Mouse (Mus musculus): ENCODE data around the gene Nsg1.

The Nsg1 gene

DNA sequence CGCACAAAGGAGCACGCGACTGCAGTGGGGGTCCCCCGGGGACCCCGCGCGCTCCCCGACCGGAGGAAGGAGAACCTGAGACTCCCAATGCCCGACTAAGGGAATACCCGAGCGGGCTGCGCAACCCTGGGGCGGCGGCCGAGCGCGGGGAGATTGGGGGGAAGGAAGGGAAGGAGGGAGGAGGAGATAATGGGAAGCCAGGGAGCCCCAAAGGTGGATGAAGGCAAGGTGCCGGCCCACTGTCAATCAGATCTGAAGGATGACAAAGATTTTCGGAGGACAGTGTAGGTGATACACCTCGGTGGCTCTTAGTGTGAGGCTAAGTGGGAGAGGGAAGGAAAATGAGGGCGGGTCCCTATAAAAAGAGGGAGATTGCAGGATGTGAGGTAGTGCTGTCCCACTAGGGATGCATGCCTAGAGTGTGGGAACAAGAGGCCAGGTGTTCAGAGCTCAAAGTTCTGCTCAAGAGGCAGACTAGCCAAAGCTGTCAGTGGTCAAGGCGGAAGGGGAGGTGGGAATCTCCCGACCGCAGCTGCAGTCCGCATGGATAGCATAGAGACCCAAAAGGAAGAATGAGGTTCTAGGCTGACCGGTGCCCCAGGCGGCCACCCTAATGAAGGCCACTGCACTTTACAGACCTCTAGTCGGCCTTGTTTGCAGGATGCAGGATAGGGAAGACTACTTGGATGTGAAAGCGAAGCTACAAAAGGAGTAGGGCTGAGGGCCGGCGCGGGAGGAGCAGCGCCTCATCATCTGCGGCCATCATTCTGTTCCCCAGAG lies at the start of gene Nsg1:
Gene Nsg1 (minus strand): TSS at position 274 of the 780 bp plus-strand sequence.
- no peak for DNase-seq (ENCODE audit: low spot score)

DNA sequence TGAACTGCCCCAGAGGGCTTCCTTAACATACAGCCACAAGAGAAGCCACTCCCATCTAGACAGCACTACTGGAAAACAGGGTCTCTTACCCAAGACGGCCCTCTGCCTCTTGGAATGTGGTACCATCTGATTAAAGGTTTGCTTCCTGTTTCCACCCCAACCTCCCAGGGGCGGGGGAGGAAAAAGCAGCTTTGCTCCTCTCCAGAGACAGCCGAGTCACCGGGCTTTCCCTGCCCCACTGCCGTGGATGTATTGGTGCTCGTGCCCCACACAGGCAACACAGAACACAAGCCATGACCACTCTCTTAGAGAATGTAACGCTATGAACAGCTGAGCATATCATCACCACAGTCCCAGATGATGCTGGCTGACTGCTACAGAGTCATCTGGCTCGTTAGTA lies 49.3 kb upstream of the Nsg1 start:
- DNase-seq (ENCODE audit: low spot score): no peak

DNA sequence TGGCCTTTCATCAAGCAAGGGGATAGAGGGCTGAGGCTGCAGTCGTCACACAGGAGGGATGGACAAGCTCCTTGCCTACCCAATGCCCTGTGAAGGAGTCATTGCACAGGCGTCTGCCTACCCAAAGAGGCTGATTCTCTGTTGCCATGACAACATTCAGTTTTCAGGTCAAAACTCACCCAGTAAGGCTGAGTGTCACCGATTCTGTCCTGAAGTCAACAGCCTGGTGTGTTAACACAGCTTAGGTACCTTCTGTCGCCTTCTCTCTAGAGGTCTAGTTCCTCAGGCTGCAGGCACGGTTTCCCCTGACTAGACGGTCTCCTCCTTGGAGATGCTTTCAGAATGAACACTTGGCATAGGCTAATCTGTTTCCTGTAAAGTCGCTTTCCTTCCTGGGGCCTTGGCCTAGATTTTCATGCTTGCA lies 45.6 kb upstream of the Nsg1 start:
- DNase-seq (ENCODE audit: low spot score): no peak

DNA sequence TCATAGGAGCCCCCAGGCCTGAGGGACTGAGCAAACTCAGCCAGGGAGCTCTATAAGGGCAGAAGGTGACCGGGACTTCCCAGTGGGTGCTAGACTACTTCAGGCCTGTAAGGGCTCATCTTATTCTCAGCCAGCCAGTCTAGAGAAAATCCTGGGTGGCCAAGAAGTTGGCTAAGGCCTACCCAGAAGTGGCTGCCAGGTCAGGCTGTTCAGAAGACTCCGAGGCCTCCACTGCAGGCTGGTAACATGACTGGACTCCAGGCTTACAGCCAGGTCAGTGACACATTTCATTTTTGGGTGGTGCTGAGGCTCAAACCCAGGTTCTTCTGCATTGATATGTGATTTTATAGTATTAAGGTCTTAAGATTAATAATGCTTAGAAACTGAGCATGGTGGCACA lies 40.0 kb upstream of the Nsg1 start:
- no peak for DNase-seq (ENCODE audit: low spot score)

DNA sequence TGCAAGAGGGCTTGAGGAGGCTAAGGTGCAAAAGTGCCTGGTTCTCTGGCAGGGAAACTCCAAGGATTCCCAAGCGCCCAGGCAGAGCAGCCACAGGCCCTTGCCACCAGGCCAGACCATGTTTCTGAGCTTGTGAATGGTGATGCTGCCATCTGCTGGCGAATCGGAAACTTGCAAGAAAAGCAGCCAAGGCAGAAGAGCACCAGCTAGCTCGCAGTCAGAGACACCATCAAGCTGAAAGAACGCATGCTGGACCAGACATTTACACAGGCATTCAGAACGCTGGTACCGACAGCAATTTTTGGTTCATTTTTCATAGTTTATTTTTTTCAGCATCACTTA lies 37.7 kb upstream of the Nsg1 start:
- peak; percentile 89 for DNase-seq (ENCODE audit: low spot score)

DNA sequence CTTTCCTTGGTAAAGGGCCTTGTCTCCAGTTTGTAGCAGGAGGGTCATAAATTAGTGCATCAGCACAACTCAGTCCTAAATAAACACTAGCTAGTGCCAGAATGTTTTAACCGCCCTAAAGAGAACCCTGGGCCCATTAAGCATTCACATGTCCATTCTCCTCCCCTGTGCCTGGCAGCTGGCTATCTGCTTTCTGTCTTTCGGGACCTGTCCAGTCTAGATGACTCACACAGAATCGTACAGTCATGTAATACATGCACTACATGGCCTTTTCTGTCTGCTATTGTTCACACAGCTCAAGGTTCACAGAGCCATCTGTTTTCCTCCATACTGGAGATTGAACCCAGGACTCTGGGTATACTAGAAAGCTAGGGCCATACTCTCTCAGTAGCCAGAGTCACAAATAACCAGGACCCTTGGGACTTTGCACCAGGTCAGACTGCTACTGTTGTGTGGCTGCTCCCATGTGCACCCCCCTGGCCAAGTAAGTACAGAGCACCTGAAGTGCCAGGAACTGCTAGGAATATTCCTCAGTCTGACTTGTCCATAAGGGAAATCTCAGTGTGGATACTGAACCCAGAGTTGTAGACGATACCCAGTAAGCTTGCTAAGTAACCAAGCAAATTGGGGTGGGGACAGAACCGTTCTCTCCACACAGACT lies 37.2 kb upstream of the Nsg1 start:
- DNase-seq (ENCODE audit: low spot score): no peak

DNA sequence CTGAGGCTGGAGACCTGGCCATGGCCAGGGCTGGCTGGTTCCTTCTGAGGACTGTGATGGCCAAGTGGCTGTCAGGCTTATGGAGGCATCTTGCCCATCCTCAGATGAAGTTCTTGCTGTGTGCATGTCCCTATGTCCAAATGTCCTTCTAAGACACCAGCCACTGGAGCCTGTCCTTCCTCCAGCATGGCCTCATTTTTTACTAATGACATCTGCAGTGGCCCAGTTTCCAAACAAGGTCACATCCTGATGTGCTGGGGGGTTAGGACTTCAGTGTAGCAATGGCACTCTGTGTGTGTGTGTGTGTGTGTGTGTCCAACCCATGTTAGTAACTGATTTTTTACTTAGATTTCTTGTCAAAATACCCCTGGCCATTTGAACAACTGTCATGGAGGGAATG lies 36.2 kb upstream of the Nsg1 start:
- DNase-seq (ENCODE audit: low spot score): no peak

DNA sequence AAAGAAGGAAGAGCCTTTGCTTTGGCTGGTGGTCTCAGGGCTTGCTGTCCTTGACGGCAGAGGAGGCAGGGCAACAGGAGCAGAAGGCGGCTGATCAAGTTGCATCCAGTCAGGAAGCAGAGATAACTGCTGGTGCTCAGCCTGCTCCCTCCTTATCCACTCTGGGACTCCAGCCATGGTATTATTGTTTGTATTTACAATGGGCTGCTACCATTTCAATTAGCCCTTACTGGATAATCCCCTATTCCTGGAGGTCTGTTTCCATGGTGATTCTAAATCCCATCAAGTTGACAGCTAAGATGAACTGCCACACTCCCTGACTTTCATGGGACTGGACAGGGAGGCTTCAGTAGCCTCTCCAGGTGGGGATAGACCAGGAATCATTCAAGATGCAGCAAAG lies 35.2 kb upstream of the Nsg1 start:
- DNase-seq (ENCODE audit: low spot score): no peak

DNA sequence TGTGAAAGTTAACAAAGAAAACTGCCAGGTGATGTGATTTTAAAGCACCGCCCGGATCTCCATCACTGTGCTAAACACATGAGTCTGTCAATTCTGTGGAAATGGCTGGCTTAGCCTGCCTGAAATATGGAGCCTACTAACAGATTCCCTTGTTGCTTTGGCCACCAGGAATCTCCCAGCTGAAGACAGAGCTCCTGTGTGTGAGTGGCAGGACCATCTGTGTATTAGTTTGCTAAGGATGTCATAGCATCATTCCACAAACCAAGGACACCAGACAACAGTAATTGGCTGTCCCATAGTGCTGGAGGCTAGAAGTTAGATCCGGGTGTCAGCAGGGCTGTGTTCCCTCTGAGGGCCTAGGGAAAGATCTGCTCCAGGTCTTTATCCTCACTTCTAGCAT lies 31.2 kb upstream of the Nsg1 start:
- no peak for DNase-seq (ENCODE audit: low spot score)

DNA sequence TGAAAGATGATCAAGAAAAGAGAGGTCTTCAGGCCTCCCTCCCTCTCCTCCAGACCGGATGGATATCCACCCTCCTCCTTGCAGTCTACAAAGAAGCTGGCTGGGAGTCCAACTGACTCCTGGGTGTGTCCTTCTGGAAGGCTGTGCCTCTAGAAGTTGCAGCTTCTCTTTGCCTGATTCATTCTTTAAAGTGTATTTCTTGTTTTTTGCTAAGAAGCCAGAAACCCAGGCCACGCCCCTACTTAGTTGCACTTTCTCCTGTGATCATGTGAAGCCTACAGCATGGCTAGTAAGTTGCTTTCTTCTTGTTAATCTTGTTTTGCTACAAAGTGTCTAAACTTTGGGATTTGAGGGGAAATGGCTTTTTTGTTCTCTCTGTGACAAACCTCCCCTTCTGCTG lies 27.3 kb upstream of the Nsg1 start:
- no peak for DNase-seq (ENCODE audit: low spot score)

DNA sequence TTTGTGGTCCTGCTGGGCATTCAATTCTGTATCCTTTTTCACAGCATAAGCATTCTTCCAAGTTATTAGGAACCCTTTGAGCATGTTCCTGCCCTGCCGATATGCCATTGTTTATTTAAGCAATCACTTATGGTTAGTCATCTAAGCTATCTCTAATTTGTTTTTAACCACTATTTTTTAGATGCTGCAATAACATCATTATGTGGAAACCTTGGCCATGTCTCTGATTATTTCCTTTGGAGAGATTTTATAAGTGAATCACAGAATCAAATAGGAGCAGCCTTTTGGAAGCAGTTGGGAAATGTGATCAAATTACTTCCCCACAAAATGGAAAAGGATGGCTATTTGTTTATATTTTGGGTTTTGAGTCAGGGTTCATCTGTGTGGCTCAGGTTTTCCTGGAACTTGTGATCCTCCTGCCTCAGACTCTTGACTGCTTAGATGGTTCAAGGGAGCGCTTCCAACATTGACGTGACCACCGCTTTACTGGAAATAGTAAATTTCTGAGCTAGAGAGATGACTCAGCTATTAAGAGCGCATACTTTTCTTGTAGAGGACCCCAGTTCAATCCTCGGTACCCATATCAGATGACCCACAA lies 25.1 kb upstream of the Nsg1 start:
- DNase-seq (ENCODE audit: low spot score): no peak

DNA sequence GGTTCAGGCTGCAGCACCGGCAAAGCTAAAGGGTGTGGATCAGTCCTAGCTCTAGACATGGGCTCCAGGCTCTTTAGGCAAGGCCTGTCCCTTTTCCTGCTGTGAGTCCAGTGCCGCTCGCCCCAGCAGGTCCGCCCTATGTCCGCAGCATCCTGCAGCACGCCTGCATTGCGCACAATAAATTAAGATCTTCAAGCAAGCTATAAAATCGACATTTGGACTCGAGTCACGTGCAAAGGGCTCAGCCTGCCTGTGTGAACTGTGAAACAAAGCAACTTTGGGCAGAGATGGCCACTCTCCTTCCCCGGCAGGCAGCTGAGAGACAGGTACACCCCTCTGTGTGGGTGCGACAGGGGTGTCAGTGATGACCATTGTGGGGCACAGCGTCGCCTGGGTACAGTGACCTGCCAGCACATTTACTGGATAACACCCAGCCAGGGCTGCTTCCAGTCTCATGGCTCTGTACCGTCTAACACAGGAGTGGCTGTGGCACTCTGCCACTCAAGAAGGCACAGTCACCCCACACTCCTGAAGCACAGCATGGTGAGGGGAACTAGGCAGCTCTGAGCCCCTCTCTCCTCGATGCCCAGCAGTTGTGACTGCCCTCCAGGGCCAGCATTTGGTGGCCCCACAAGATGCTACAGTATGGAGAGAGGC lies 14.7 kb upstream of the Nsg1 start:
- no peak for DNase-seq (ENCODE audit: low spot score)

DNA sequence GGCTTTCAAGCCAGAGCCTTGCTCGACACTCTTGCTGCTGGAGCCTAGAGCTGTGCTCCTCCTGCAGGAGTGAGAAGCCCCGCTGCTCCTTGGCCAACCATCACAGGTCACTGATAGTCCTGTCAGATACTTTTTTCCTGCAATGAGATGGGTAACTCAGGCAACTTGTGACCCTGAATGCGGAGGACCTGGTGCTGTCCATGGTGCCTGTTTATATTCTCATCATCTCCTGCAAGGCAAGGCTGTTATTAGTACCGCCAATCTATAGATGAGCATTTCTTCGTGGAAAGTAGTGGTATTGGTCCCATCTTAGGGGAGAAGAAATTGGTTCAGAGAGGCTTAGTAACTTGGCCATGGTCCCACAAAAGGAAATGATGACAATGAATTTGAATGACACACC lies 14.1 kb upstream of the Nsg1 start:
- DNase-seq (ENCODE audit: low spot score): no peak

DNA sequence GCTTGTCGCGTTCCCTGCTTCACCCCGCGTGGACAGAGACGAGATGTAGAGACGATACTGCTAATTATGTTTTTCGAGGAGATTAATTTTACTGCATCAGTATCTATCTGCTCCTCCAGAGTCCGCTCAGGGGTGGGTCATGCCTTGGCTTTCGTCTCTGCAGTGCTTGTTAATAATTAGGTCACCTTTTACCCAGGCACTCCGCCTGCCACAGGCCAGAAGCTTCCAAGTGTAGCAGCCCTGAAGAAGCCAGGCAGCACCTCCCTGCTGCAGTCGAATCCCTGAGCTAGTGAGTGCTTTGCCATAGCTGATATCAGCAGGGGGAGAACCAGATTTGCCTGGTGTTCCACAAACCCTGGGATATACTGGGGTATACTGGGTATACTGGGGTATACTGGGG lies 8.8 kb upstream of the Nsg1 start:
- DNase-seq (ENCODE audit: low spot score): no peak

DNA sequence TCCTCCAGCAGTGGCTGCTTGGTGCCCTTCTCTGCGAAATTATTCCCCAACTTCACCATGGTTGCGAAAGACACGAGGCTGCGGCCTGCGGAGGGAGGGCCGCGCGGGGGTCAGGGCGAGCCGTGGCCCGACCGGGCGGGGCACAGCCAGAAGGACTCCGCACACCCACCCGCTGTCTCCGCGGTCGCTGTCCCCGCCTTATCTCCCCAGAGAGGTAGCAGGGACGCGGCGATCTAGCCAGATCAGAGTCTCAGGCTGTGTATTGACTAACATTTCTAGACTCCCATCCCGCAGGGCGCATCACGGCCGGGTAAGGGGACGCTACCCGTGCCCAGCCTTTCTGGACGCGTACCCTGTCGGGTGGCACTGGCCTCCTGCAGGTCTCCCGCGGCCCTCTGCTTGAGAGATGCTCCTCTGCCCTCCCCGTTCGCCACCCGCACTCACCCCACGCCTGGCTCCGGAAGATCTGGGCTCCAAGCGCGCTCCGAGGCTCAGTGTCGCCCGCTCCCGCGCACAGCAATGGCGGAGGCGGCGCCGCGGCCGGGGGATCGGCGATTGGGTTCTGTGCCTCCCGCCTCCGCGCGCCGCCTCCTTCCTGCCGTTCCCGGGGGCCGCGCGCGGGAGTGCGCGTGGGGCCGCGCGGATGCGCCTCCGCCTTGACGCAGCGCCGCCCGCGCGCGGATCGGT lies 617 bp downstream of the Nsg1 start:
- DNase-seq (ENCODE audit: low spot score): peak; percentile 65

DNA sequence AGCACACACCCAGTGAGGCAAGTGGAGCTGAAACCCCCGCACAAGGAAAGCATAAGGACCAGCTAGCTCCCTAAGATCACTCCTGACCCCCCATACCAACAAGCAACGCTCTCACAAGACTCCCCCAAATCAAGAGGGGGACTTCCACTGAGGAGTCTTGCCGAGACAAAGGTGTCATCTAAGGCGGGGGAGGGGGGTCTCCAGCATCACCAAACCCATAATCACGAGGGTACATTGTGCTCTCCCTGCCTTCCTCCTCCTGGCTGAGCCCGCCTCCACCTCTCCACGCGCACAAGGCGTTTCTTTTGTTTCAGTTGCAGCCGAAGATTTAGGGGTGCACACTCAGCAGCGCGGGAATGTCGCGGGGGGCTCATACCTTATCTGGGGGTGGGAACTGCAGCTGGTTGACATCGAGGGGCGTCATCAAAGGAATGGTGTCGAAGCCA lies 1.2 kb downstream of the Nsg1 start:
- no peak for DNase-seq (ENCODE audit: low spot score)

DNA sequence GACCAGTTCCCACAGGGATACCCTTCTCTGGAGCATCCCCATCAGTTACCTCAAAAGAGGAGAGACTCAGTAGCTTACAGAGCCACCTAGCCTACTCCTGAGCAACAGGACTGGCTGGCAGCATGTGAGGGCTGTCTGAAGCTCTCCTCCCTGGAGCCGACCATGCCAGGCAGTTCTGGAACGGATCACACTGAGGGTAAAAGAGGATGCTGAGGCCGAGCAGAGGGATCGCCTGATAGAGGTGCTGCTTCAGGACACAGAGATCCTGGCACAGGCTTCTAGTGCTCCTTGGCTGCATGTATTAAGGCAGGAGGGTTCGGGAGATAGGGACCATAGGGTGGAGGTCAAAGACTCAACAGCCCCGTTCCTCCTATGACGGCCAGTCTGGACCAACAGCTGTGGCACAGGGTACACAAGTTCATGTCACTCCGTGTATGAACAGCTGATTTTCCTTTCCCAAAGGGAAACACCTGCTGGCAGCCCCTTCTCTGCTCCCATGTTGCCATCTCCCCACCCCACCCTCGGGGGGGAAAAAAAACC lies 2.2 kb downstream of the Nsg1 start:
- no peak for DNase-seq (ENCODE audit: low spot score)

DNA sequence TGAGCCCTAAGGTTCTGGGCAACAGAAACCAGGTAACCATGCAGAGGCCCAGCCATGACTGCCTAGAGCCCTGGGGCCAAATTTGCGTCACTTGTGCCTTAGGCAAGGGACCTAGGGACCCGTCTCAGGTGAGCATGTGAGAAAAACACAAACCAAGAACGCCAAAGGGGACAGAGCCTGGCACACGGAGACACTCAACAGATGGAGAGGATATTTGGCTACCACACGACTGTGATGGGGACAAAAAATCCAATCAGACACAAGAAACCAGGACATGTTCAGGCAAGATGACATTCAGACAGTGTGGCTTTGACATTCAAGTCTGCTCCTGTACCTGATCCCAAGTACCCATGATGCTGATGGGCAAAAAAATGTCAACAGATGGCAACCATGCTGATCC lies 6.1 kb downstream of the Nsg1 start:
- DNase-seq (ENCODE audit: low spot score): no peak

DNA sequence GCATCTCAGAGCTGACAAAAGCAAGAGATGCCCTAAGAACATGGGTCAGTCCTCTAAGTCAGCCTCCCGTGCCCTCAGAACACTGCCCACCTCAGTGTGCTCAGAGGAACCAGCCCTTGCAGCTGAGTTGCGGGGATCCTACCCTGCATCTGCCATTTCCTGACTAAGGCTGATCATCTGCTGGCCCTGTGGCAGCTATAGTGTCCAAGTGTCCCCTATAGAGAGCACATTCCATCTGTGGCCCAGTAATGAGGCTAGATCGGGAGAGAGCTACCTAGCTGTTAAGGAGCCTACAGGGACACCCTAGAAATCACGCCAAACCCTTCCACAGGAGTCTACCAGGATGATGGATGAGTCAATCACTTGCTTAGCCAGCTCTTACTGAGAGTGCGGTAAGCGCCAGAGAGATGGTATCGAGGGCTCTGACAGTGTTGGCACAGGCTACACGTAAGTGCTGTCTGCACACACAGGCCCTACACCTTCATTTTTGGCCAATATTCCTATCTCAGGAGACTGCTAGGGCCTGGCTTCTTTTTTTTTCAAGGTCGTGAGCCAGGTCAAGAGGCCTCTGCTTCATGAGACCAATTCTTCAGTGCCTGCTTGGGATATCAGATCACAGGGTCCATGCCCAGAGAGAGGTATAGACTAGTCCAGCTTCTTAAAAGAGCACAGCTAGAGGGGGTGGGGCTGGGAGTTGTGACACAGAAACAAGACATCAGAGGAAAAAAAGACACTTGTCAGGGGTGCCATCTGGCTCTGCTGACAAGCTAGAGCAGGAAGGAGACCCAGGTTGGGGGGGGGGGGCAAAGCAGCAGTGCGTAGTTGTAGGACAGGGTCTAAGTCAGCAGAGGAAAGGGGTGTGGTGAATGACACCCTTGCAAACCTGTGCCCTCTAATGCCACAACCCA lies 7.3 kb downstream of the Nsg1 start:
- no peak for DNase-seq (ENCODE audit: low spot score)

DNA sequence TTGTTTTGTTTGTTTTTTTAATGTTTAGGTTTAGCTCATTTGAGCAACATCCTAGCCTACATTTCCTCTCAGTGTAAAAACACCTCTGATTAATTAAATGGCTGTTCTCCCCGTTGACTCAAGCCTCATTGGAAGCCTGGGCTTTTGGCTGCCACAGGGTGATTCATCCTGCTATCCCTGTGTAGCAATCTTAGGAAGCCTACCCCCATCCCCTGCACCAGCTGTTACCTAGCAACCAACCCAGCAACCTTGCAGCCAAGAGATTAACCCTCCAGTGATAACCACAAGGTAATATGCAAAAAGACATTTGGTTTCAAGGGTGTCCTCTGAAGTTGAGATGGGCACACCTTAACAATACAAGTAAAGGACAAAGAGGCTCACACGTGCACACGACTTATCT lies 8.4 kb downstream of the Nsg1 start:
- no peak for DNase-seq (ENCODE audit: low spot score)

DNA sequence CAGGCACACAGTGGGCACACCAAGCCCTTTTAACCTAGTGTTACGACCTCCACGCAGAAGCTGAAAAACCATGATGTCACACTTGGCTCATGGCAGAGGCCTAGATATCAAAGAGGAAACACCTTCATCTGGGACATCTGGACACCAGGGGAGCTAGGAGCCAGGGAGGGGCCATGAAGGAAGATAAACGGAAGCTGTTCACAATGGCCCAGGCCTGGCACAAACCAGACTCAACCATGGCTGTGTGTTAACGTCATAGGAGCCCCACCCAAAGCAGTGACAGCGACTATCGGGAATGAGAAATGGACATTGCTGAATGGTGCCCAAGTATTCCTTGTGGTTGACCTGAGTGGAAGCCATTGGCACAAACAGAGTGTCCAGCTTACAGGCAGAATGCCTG lies 13.2 kb downstream of the Nsg1 start:
- no peak for DNase-seq (ENCODE audit: low spot score)

Data from testis, postnatal 10 days (tissue).